Comparison of ENCODE assay signal across 9 mouse cellular contexts in the genomic region with DNA sequence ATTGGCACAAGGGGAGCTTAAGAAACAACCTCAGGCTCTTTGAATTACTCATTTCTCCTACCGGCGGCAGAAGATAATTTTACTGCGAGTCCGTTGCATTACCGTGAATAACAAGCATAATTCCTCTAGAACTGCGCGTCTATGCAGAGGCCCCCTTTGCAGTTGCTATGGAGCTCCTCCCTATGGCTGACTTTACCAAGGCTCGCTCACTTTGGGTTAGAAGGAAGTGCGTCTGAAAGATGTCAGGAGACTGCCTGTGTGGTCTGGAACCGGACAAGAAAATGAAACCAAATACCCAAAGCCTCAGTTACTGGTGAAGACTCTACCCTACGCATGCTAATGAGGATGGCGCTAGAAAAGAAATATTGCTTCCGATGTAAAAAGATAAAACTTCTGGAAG.
A peak's percentile ranks its signal among the peaks of the same experiment; 100 is the strongest.
DNase-seq lines count a peak whose midpoint lies in the region; ATAC-seq lines count a peak whose summit lies in the region.
"Had no signal": no experiment of that assay in that cellular context is flagged by ENCODE, and none has a peak within 500 bp of the region (broad histone marks: within the 10 kb centered on the region; RNA-seq: fewer than 3 reads in every experiment).

No protein-coding gene starts in this region.

- H3K9ac ChIP-seq in embryonic facial prominence, embryonic 13.5 days, result no peak overlapping the region
- H3K9ac ChIP-seq in neural tube, embryonic 13.5 days, result no peak overlapping the region
- 0 out of 2 replicates have a peak overlapping the region, but pooled peaks have one; percentile 11 for H3K9ac ChIP-seq in liver, embryonic 13.5 days
- H3K9ac ChIP-seq: neural tube, embryonic 12.5 days had no signal

- WGBS in embryonic facial prominence, embryonic 13.5 days, result 37% methylated on average over 13 of the region's 13 CpGs
- WGBS in embryonic facial prominence, embryonic 10.5 days, result 74% methylated on average over 13 of the region's 13 CpGs
- 74% methylated on average over 13 of the region's 13 CpGs for WGBS in neural tube, embryonic 13.5 days
- WGBS in liver, embryonic 13.5 days (ENCODE audit: insufficient replicate concordance), result 45% methylated on average over 13 of the region's 13 CpGs

- peak overlapping the region; percentile 33 for H3K4me2 ChIP-seq in embryonic facial prominence, embryonic 13.5 days
- H3K4me2 ChIP-seq in neural tube, embryonic 13.5 days, result 0 out of 2 replicates have a peak overlapping the region, but pooled peaks have one; percentile 10
- H3K4me2 ChIP-seq in liver, embryonic 13.5 days, result peak overlapping the region; percentile 38
- H3K4me2 ChIP-seq: neural tube, embryonic 12.5 days had no signal

- no peak overlapping the region for H3K27ac ChIP-seq in embryonic facial prominence, embryonic 13.5 days
- H3K27ac ChIP-seq in embryonic facial prominence, embryonic 10.5 days (replicated peaks), result no peak overlapping the region
- no peak overlapping the region for H3K27ac ChIP-seq in neural tube, embryonic 13.5 days (replicated peaks)
- H3K27ac ChIP-seq in liver, embryonic 13.5 days, result no peak overlapping the region
- H3K27ac ChIP-seq: neural tube, embryonic 12.5 days had no signal

- H3K9me3 ChIP-seq in embryonic facial prominence, embryonic 13.5 days, result 0 out of 2 replicates have a peak, but pooled peaks cover 3% of the 10 kb centered on the region
- no peaks in the 10 kb centered on the region for H3K9me3 ChIP-seq in embryonic facial prominence, embryonic 10.5 days
- H3K9me3 ChIP-seq in neural tube, embryonic 13.5 days, result 0 out of 2 replicates have a peak, but pooled peaks cover 3% of the 10 kb centered on the region
- H3K9me3 ChIP-seq in liver, embryonic 13.5 days (replicated peaks), result no peaks in the 10 kb centered on the region
- H3K9me3 ChIP-seq: neural tube, embryonic 12.5 days had no signal

- H3K4me3 ChIP-seq in embryonic facial prominence, embryonic 13.5 days, result 0 out of 2 replicates have a peak overlapping the region, but pooled peaks have one; percentile 2
- H3K4me3 ChIP-seq in embryonic facial prominence, embryonic 10.5 days, result no peak overlapping the region
- no peak overlapping the region for H3K4me3 ChIP-seq in neural tube, embryonic 13.5 days
- H3K4me3 ChIP-seq in liver, embryonic 13.5 days (replicated peaks), result 0 out of 2 replicates have a peak overlapping the region, but pooled peaks have one; percentile 9
- H3K4me3 ChIP-seq: neural tube, embryonic 12.5 days had no signal

- H3K4me1 ChIP-seq in embryonic facial prominence, embryonic 13.5 days, result no peaks in the 10 kb centered on the region
- no peaks in the 10 kb centered on the region for H3K4me1 ChIP-seq in embryonic facial prominence, embryonic 10.5 days
- no peaks in the 10 kb centered on the region for H3K4me1 ChIP-seq in neural tube, embryonic 13.5 days (replicated peaks)
- H3K4me1 ChIP-seq in liver, embryonic 13.5 days (replicated peaks), result no peaks in the 10 kb centered on the region
- H3K4me1 ChIP-seq: neural tube, embryonic 12.5 days had no signal

- H3K27me3 ChIP-seq in embryonic facial prominence, embryonic 13.5 days, result no peaks in the 10 kb centered on the region
- no peaks in the 10 kb centered on the region for H3K27me3 ChIP-seq in embryonic facial prominence, embryonic 10.5 days (replicated peaks; ENCODE audit: low read depth, poor library complexity, severe bottlenecking)
- H3K27me3 ChIP-seq in neural tube, embryonic 13.5 days, result no peaks in the 10 kb centered on the region
- no peaks in the 10 kb centered on the region for H3K27me3 ChIP-seq in liver, embryonic 13.5 days
- H3K27me3 ChIP-seq: neural tube, embryonic 12.5 days had no signal

- H3K36me3 ChIP-seq in embryonic facial prominence, embryonic 13.5 days, result no peaks in the 10 kb centered on the region
- no peaks in the 10 kb centered on the region for H3K36me3 ChIP-seq in embryonic facial prominence, embryonic 10.5 days (replicated peaks)
- no peaks in the 10 kb centered on the region for H3K36me3 ChIP-seq in neural tube, embryonic 13.5 days
- no peaks in the 10 kb centered on the region for H3K36me3 ChIP-seq in liver, embryonic 13.5 days
- H3K36me3 ChIP-seq: neural tube, embryonic 12.5 days had no signal

- 0 out of 2 replicates have a peak, but pooled peaks have one; percentile 15 for ATAC-seq in embryonic facial prominence, embryonic 13.5 days (ENCODE audit: insufficient number of reproducible peaks, insufficient read depth, low FRiP score, low TSS enrichment, low read depth)
- no peak for ATAC-seq in neural tube, embryonic 13.5 days (ENCODE audit: low read depth)
- ATAC-seq in liver, embryonic 13.5 days (ENCODE audit: low read depth), result no peak

- no peak for DNase-seq in embryonic facial prominence, embryonic 10.5 days (ENCODE audit: low spot score)
- no peak for DNase-seq in neural tube, embryonic 10.5 days (ENCODE audit: extremely low spot score, low spot score)
- DNase-seq in liver, embryonic 13.5 days, result no peak
- peak; percentile 42 to 47 for DNase-seq in thymus, postnatal 36 days
- DNase-seq in adrenal gland, postnatal 36 days, result no peak
- no peak for DNase-seq in kidney, adult 18-20 months

Comparison
In these comparisons a context has a peak if more than half of its experiments do, and no peak if none do; other contexts are left out.
1. H3K4me3 ChIP-seq: peak in embryonic facial prominence, embryonic 13.5 days (single experiment) and liver, embryonic 13.5 days (single experiment); none in embryonic facial prominence, embryonic 10.5 days (single experiment) and neural tube, embryonic 13.5 days (single experiment).
2. DNase-seq: peak in thymus, postnatal 36 days (2 of 2); none in embryonic facial prominence, embryonic 10.5 days (single experiment), neural tube, embryonic 10.5 days (single experiment), liver, embryonic 13.5 days (single experiment), adrenal gland, postnatal 36 days (0 of 2) and kidney, adult 18-20 months (single experiment).
3. Peak in every context shown above with its lines, with median percentiles within 50 percentile points of each other: H3K4me2 ChIP-seq.